Mouse (Mus musculus) heart, embryonic 10.5 days (tissue): Measurements from ENCODE around the gene Mdm2. TPM values are rescaled to one million over a fixed set of nuclear protein-coding genes. Genes with fewer than 3 reads are reported as not detected.

Experiments
- DNase-seq: peaks from one replicate; pipeline ENCODE4 v3.0.0-alpha.2; 2017; ENCODE audit warnings: low spot score
- H3K27ac ChIP-seq: fragments of 300-500 bp; sonication (generic); 2 replicates; pipeline ENCODE4 v1.5.1; 2016; ENCODE audit warnings: mild to moderate bottlenecking
- H3K27me3 ChIP-seq: fragments of 300-500 bp; sonication (generic); 2 replicates; pipeline ENCODE4 v1.6.1; 2016; ENCODE audit warnings: mild to moderate bottlenecking; ENCODE audit not compliant: poor library complexity, insufficient read depth, severe bottlenecking
- H3K36me3 ChIP-seq: fragments of 300-500 bp; sonication (generic); 2 replicates; pipeline ENCODE4 v1.6.1; 2016; ENCODE audit warnings: mild to moderate bottlenecking, moderate library complexity
- H3K4me1 ChIP-seq: fragments of 300-500 bp; sonication (generic); 2 replicates; pipeline ENCODE4 v1.6.1; 2016; ENCODE audit warnings: mild to moderate bottlenecking
- H3K4me3 ChIP-seq: fragments of 300-500 bp; sonication (generic); 2 replicates; pipeline ENCODE4 v1.5.1; 2016; ENCODE audit warnings: mild to moderate bottlenecking, moderate library complexity
- H3K9me3 ChIP-seq: fragments of 300-500 bp; sonication (generic); 2 replicates; pipeline ENCODE4 v1.6.1; 2016; ENCODE audit warnings: mild to moderate bottlenecking, moderate library complexity
- WGBS: fragments of 180-500 bp; shearing (Covaris S2); methylation state at CpG from one replicate; pipeline ENCODE4 v1.1.7; 2016; 5-methylcytosine and 5-hydroxymethylcytosine counted together
- polyA plus RNA-seq: library from polyadenylated mRNA; unstranded; fragments of >200 nt; fragmentation: Nextera tagmentation; extraction: Ambion mirVana; gene quantifications from 2 replicates; pipeline ENCODE4 v1.2.1, GENCODE M21; 2016

Mdm2 gene
- polyA plus RNA-seq, 1 experiment from 2014 or later, result 56.4 TPM

DNA sequence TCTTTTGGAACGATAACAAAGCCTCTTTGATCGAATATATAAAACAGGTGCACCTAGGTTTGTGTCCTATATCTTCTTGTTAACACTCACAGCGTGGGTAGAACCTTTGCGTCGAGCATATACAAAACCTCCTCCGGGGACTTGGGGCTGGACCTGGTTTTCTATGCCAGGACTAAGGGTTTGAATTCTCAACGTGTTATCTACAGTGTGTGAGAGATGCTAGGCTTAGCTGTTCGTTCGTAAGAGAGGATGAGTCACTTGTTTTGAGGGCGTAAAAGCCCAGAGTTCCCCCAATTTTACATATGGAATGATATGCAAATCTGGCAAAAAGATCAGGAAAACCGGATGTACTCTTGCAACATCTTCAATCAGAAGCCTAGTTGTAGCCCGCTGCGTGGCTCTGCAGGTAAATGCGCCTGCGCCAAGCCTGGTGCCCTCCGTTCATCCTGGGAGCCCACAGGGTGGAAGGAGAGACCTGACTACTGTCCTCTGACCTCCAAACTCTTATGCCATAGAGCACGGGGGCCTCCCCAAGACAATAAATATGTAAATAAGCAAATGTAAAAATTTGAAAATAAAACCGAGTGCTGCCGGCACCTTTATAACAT, 34.4 kb downstream of the Mdm2 start:
- no peak for DNase-seq
- H3K27me3 ChIP-seq, result no peaks in the 10 kb centered on the region
- H3K9me3 ChIP-seq, result no peaks in the 10 kb centered on the region
- no peaks in the 10 kb centered on the region for H3K36me3 ChIP-seq
- WGBS, result 29% methylated on average over 19 of the region's 19 CpGs
- 0 out of 2 replicates have a peak, but pooled peaks cover 4% of the 10 kb centered on the region for H3K4me1 ChIP-seq
- no peak overlapping the region for H3K27ac ChIP-seq
- H3K4me3 ChIP-seq, result peak overlapping the region; percentile 45

DNA sequence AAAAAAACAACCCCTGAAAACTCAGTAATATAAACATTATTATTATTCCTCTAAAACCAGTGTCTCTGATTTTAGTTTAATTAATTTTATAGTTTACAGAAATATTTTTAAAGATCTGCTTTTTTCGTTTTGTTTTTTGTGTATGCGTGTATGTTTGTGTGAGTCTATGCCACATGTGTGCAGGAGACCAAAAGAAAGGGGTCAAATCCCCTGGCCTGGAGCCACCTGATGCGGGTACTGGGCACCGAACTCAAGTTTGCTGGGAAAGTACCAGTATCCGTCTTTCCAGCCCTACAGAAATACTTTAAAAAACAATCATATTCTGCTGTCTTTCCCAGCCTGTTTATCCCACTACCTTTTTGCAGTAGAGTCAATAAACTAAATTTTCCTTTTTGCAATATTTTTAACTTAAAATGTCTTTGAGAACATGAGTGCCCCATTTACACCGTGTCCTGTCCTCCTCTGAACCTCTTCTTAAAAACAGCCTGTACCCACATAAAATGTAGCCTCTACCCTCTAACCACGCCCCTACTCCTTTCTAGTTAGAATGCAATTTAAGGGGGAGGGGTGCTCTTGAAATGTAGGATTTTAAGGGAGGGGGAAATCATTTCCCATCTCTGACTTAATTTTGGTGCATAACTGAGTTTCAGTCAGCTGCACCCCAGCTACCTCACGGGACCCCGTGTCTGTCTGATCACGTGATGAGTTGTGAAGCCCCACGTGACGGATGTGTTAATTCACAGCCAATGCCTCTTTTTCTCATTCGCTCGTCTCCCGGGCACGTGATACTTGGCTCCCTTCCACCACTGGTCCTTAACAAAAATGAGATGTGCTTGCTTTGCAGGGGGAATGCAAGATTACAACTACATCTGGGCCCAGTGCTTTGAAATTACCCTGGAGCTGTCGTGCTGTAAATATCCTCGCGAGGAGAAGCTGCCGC, 35.2 kb downstream of the Mdm2 start:
- H3K27me3 ChIP-seq, result no peaks in the 10 kb centered on the region
- no peaks in the 10 kb centered on the region for H3K9me3 ChIP-seq
- DNase-seq, result peak; percentile 81
- H3K4me3 ChIP-seq, result peak overlapping the region; percentile 45
- H3K36me3 ChIP-seq, result no peaks in the 10 kb centered on the region
- WGBS, result 33% methylated on average over 20 of the region's 20 CpGs
- no peak overlapping the region for H3K27ac ChIP-seq
- 0 out of 2 replicates have a peak, but pooled peaks cover 4% of the 10 kb centered on the region for H3K4me1 ChIP-seq

- Histone ChIP-seq H3K9me3 (no peaks in the 10 kb centered on the region), H3K27ac (no peak overlapping the region), H3K4me1 (0 out of 2 replicates have a peak, but pooled peaks cover 4% of the 10 kb centered on the region), H3K36me3 (no peaks in the 10 kb centered on the region), H3K4me3 (no peak overlapping the region), H3K27me3 (no peaks in the 10 kb centered on the region)
- no peak for DNase-seq
- WGBS, result 77% methylated on average over 3 of the region's 3 CpGs
These were observed 36.1 kb downstream of the Mdm2 start for GRCm38 (mm10) chr10:117674359-117675019.

- H3K27me3 ChIP-seq, result no peaks in the 10 kb centered on the region
- DNase-seq, result no peak
- no peak overlapping the region for H3K4me3 ChIP-seq
- 88% methylated on average over 1 of the region's 1 CpGs for WGBS
- H3K36me3 ChIP-seq, result no peaks in the 10 kb centered on the region
- H3K9me3 ChIP-seq, result no peaks in the 10 kb centered on the region
- 0 out of 2 replicates have a peak, but pooled peaks cover 4% of the 10 kb centered on the region for H3K4me1 ChIP-seq
- H3K27ac ChIP-seq, result no peak overlapping the region
These were observed 36.6 kb downstream of the Mdm2 start for GRCm38 (mm10) chr10:117673913-117674312.

DNA sequence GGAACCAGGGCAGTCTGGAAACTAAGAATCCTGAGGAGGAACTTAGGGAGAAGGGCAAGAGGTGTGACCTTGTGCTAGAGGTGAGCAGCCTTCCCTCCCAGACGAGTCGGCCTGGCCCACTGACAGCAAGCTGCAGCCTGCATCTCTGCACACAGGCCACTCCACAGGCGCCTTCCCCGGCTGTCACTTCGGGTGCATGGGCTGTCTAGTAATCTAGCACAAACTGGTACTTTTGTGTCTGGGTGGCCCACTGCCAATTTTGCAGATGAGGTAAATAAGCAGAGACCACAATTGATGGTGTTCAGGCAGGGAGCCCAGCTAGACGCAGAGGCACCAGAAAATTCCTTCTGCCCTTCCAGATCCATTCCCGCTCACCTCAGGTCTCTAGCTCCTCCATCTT, 37.9 kb downstream of the Mdm2 start:
- DNase-seq, result no peak

GRCm38 (mm10) chr10:117671930-117672666, 38.5 kb downstream of the Mdm2 start:
- Histone ChIP-seq H3K4me1 (0 out of 2 replicates have a peak, but pooled peaks cover 4% of the 10 kb centered on the region), H3K4me3 (no peak overlapping the region), H3K27ac (no peak overlapping the region), H3K27me3 (no peaks in the 10 kb centered on the region), H3K9me3 (no peaks in the 10 kb centered on the region), H3K36me3 (no peaks in the 10 kb centered on the region)
- DNase-seq, result no peak
- WGBS, result 85% methylated on average over 13 of the region's 13 CpGs

More for the DNA sequence above, 37.9 kb downstream of the Mdm2 start:
- H3K27me3 ChIP-seq, result no peaks in the 10 kb centered on the region
- no peak overlapping the region for H3K4me3 ChIP-seq
- H3K27ac ChIP-seq, result no peak overlapping the region
- H3K36me3 ChIP-seq, result no peaks in the 10 kb centered on the region
- H3K4me1 ChIP-seq, result 0 out of 2 replicates have a peak, but pooled peaks cover 4% of the 10 kb centered on the region
- WGBS, result 56% methylated on average over 7 of the region's 7 CpGs
- H3K9me3 ChIP-seq, result no peaks in the 10 kb centered on the region

DNA sequence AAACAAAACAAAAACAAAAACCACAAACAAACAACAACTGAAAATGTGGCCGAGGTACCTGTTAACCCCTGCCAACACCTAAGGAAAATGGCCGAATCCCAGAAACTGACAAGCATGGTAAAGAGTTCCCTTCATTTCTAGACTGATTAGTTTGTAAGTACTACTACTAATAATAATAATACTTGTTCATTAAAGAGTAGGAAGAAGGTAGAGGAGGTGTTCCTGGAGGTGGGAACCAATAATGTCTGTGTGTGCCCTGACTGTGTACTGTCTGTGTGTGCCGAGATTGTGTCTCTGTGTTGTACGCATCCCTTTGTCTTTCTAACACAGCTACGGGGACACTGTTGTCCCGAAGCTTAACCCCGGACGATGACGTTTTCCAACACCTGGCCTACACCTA, 39.3 kb downstream of the Mdm2 start:
- H3K27me3 ChIP-seq, result no peaks in the 10 kb centered on the region
- no peak for DNase-seq
- H3K36me3 ChIP-seq, result no peaks in the 10 kb centered on the region
- WGBS, result 85% methylated on average over 9 of the region's 9 CpGs
- H3K9me3 ChIP-seq, result no peaks in the 10 kb centered on the region
- H3K27ac ChIP-seq, result no peak overlapping the region
- no peak overlapping the region for H3K4me3 ChIP-seq
- H3K4me1 ChIP-seq, result 0 out of 2 replicates have a peak, but pooled peaks cover 2% of the 10 kb centered on the region

DNA sequence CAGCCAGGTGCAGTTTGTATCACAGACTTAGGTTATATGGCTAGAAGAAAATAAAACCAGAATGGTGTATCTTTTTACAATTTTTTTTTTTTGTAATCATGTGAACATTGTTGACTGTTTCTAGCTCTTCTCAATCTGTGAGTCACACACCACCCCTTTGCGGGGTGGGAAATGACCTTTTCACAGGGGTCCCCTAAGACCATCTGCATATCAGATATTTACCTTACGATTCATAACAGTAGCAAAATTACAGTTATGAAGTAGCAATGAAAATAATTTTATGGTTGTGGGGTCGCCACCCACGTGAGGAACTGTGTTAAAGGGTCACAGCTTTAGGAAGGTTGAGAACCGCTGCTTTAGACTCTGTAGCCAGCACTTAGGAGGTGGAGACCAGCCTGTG, 39.8 kb downstream of the Mdm2 start:
- no peaks in the 10 kb centered on the region for H3K36me3 ChIP-seq
- 82% methylated on average over 5 of the region's 5 CpGs for WGBS
- H3K27me3 ChIP-seq, result no peaks in the 10 kb centered on the region
- no peak overlapping the region for H3K27ac ChIP-seq
- H3K4me1 ChIP-seq, result no peaks in the 10 kb centered on the region
- no peak overlapping the region for H3K4me3 ChIP-seq
- no peaks in the 10 kb centered on the region for H3K9me3 ChIP-seq
- no peak for DNase-seq

- 71% methylated on average over 3 of the region's 3 CpGs for WGBS
- Histone ChIP-seq H3K27me3 (no peaks in the 10 kb centered on the region), H3K4me3 (no peak overlapping the region), H3K27ac (no peak overlapping the region), H3K9me3 (no peaks in the 10 kb centered on the region), H3K4me1 (no peaks in the 10 kb centered on the region), H3K36me3 (no peaks in the 10 kb centered on the region)
- no peak for DNase-seq
These were observed 40.5 kb downstream of the Mdm2 start for GRCm38 (mm10) chr10:117670092-117670491.

GRCm38 (mm10) chr10:117669449-117670090, 41.0 kb downstream of the Mdm2 start:
- Histone ChIP-seq H3K4me3 (no peak overlapping the region), H3K27me3 (no peaks in the 10 kb centered on the region), H3K27ac (no peak overlapping the region), H3K4me1 (no peaks in the 10 kb centered on the region), H3K36me3 (no peaks in the 10 kb centered on the region), H3K9me3 (no peaks in the 10 kb centered on the region)
- no peak for DNase-seq
- WGBS, result 75% methylated on average over 10 of the region's 10 CpGs

GRCm38 (mm10) chr10:117668546-117669300, 41.8 kb downstream of the Mdm2 start:
- peaks cover 4% of the 10 kb centered on the region for H3K4me1 ChIP-seq
- H3K4me3 ChIP-seq, result no peak overlapping the region
- H3K9me3 ChIP-seq, result no peaks in the 10 kb centered on the region
- WGBS, result 90% methylated on average over 10 of the region's 10 CpGs
- no peaks in the 10 kb centered on the region for H3K27me3 ChIP-seq
- DNase-seq, result no peak
- H3K36me3 ChIP-seq, result no peaks in the 10 kb centered on the region
- H3K27ac ChIP-seq, result no peak overlapping the region
